Mouse (Mus musculus): ENCODE measurements around the gene Slco2a1.

DNA sequence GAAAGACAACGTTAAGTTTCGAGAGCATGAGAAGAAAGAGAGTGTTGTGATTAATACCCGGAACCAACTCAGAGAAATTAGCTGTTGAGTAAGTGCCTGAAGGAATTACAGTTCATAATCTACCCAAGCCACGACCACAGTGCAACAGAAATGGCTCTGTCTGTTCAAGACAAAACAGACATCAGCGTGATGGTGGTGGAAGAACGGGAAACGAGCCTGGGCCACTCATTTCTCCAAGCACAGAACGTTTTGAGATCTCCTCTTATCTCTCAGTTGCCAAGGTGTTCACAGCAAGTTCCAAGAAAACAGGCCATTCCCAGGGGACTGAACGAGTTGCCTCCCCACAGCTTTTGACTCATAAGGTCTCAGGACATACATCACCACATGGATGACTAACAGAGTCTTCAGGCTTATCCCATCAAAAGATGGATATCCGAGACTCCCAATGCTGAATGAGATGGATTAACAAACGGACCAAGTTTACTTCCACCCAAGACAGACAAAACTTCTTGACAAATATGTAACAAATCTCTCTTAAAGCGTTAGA, 42.0 kb upstream of the Slco2a1 start:
- no peak for TF ChIP-seq CTCF (IDR thresholded peaks at IDR 0.05)
- TF ChIP-seq EP300 (IDR thresholded peaks at IDR 0.05), result no peak
